Mouse (Mus musculus) spleen, postnatal 14 days (tissue): ENCODE data around the gene Cyp2j8.
"Not testable (repeated sequence)": the region's sequence is repeated elsewhere in the genome, so short reads cannot be mapped to it uniquely, and the experiment has no call there.

Source experiments
- DNase-seq, 2 experiments: peaks; one replicate each; pipeline ENCODE4 v3.0.0; 2021 to 2022; ENCODE audit warnings: low spot score in 2 of 2

The Cyp2j8 gene

GRCm38 (mm10) chr4:96507286-96507685 is at the start of gene Cyp2j8:
TSS of gene Cyp2j8 (minus strand) at chr4:96507386.
- no peak for DNase-seq

GRCm38 (mm10) chr4:96553133-96553819 is 46.1 kb upstream of the Cyp2j8 start, which contains the start of gene Cyp2j6:
TSS of gene Cyp2j6 (minus strand) at chr4:96553661.
- no peak for DNase-seq

- DNase-seq, result no peak
These were observed 44.4 kb upstream of the Cyp2j8 start for GRCm38 (mm10) chr4:96551619-96552018.

- no peak for DNase-seq
These were observed 38.8 kb upstream of the Cyp2j8 start for GRCm38 (mm10) chr4:96545976-96546375.

GRCm38 (mm10) chr4:96525772-96526171 is 18.6 kb upstream of the Cyp2j8 start:
- DNase-seq, result no peak

GRCm38 (mm10) chr4:96522256-96522655 is 15.1 kb upstream of the Cyp2j8 start:
- DNase-seq, result no peak

GRCm38 (mm10) chr4:96510083-96510482 is 2.9 kb upstream of the Cyp2j8 start:
- no peak for DNase-seq

GRCm38 (mm10) chr4:96463311-96464060 is 43.7 kb downstream of the Cyp2j8 start:
- not testable (repeated sequence) for DNase-seq
